Mouse (Mus musculus): ENCODE results near the gene Gm21103. TPM values are rescaled to one million over a fixed set of nuclear protein-coding genes. Genes with fewer than 3 reads are reported as not detected.

Gm21103 gene
- polyA plus RNA-seq (2012; rRNA removed; ENCODE audit: low replicate concordance): not detected in 2 replicates

DNA sequence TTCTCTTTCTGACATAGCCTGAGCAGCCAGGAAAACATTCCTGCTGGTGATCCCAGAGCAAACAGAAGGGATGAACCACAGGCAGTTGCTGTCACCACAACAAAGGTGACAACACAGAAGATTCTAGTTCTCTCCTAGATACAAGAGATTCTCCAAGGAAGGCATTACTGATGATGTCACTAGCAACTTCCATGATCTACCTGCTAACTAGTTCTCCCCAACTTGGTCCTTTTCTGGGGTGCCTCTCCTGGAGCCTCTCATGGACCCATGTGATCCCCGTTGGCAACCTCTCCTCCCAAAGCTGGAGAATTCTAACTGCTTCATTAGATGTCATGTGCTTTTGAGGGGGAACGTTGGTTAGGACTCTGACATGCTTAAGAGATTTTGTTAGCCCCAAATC lies at the start of gene Gm21103:
Gene Gm21103 (minus strand): TSS at position 101 of the 400 bp plus-strand sequence.

DNA sequence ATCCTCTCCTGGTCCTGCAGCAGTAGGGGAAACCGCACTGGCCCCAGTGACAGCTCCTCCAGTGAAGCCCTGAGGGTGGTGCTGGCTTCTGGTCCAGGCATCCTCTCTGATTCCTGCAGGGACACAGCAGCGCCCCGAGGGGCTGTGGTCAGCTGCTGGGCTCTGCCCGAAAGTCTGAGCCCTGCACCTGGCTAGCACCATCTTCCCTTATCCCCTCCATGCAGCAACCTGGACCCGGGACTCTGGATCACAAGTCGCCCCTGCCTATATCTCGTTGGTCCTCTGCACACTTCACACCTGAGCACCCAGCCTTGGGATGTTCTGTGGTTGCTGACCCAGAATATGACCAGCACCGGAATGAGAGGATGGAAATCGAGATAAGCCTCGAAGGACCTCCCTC lies 38.9 kb upstream of the Gm21103 start, which contains the start of gene Gm3618:
Gene Gm3618 (minus strand): TSS at position 101 of the 400 bp plus-strand sequence.

DNA sequence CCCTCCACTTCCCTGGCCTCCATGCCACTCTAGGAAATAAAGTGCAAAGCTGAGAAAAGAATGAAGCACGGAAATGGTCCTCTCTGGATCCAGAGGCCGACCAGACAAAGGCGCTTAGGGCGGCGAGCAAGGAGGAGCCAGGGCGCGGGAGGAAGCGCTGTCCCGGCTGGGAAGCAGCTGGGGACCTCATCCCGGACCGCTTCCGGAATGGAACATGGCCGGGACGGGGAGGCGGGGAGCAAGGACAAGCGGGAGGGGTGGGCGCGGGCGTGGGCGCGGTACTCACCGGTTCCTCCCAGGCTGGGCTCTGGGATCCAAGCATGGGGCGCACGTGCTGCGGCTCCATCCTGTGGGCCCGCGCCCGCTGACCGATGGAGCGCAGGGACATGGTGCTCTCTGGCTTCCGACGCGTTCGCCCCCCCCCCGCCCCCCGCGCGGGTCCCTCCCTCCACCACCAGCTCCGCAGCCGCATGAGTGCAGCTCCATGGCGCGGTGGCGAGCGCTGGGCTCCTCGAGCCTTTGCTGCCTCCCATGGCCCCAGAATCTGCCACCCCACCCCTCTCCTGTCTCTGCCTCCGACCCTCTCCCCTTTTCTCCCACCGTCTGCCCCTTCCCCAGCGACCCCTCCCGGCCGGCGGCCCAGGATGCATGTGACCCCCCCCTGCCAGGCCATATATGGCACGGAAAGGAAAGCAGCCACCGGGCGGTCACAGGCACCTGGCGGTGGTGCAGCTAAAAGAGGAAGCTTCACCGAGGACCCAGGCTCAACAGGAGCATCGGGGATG lies 17.5 kb downstream of the Gm21103 start, which contains the start of gene Gm3411:
Gene Gm3411 (minus strand): TSS at position 320 of the 785 bp plus-strand sequence.

Other genes with a start within 250 kb of the Gm21103 start
- not detected in 2 replicates for gene Gm6337, start 246.6 kb downstream of the Gm21103 start, polyA plus RNA-seq (2012; rRNA removed; ENCODE audit: low replicate concordance)
- not detected in 2 replicates for gene Gm8206, start 210.9 kb downstream of the Gm21103 start, polyA plus RNA-seq (2012; rRNA removed; ENCODE audit: low replicate concordance)
- gene Gm3468, start 196.2 kb downstream of the Gm21103 start, polyA plus RNA-seq (2012; rRNA removed; ENCODE audit: low replicate concordance): not detected in 2 replicates
- not detected in 2 replicates for gene Gm3476, start 179.0 kb downstream of the Gm21103 start, polyA plus RNA-seq (2012; rRNA removed; ENCODE audit: low replicate concordance)
- gene Gm21560, start 85.6 kb downstream of the Gm21103 start, polyA plus RNA-seq (2012; rRNA removed; ENCODE audit: low replicate concordance): not detected in 2 replicates
- 0.21 TPM in 1 of 2 replicates, not detected in the other for gene Gm3411, start 17.6 kb downstream of the Gm21103 start, polyA plus RNA-seq (2012; rRNA removed; ENCODE audit: low replicate concordance)
- gene Gm3618, start 38.8 kb upstream of the Gm21103 start, polyA plus RNA-seq (2012; rRNA removed; ENCODE audit: low replicate concordance): not detected in 2 replicates
- not detected in 2 replicates for gene Gm16440, start 85.5 kb upstream of the Gm21103 start, polyA plus RNA-seq (2012; rRNA removed; ENCODE audit: low replicate concordance)
- not detected in 2 replicates for gene Gm3591, start 107.6 kb upstream of the Gm21103 start, polyA plus RNA-seq (2012; rRNA removed; ENCODE audit: low replicate concordance)
- gene Gm3594, start 139.8 kb upstream of the Gm21103 start, polyA plus RNA-seq (2012; rRNA removed; ENCODE audit: low replicate concordance): not detected in 2 replicates
- not detected in 2 replicates for gene Gm8356, start 232.4 kb upstream of the Gm21103 start, polyA plus RNA-seq (2012; rRNA removed; ENCODE audit: low replicate concordance)

Data from duodenum, adult 2 months (tissue).